Mouse (Mus musculus) skeletal muscle tissue, adult 2 months (tissue): ENCODE data around the gene Mgat3.

Source experiments
- DNase-seq: peaks from one replicate; pipeline ENCODE4 v3.0.0-alpha.2; 2012; ENCODE audit warnings: low read depth, low spot score

The Mgat3 gene

DNA sequence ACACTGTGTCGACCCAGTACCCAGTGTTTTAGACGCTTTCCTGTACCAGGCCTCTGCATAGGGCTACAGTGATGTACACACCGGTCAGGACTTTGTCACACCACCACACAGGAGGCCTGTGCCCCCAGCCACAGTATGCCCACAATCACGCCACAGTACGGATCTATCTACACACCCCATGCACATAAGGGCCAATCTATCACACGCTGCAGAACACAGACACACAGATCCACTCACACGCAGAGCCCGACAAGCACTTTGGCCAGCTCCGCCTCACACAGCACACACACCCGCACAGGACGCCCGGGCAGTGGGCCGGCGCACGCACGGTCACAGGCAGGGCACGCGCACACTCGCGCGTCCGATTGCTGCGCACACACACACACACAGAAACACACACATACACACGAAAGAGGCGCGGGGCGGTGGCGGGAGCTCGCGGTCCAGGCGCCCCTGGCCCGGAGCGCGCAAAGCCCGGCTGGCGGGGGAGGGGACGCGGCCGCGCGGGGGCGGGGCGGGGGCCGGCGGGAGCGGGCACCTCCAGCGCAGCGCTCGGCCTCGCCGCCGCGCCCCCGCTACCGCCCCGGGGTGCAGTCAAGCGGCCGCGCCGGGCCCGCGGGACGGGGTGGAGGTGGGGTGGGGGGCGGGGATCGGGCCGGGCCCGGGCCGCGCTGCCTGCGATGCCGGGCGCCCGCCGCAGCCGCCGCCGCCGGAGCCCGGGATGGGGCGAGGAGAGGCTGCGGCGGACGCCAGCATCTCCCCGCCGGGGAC is at the start of gene Mgat3:
Gene Mgat3 (plus strand): TSS at position 721 of the 771 bp plus-strand sequence.
- DNase-seq: no peak

DNA sequence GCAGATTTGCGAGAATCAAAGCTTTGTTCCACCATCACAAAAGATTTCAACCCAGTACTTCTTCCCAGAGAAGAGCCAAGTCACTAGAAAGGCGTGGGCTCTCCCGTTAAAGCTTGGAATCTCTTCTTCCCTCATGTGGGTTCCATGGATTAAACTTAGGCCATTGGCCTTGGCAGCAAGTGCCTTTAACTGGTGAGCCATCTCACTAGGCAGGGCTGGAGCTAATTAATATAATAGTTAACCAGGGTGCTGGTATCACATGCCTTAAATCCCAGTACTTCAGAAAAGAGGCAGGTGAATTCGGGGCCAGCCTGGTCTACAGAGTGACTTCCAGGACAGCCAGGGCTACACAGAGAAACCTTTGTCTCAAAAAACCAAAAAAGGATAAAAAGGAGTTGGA is 48.9 kb upstream of the Mgat3 start:
- DNase-seq: no peak

DNA sequence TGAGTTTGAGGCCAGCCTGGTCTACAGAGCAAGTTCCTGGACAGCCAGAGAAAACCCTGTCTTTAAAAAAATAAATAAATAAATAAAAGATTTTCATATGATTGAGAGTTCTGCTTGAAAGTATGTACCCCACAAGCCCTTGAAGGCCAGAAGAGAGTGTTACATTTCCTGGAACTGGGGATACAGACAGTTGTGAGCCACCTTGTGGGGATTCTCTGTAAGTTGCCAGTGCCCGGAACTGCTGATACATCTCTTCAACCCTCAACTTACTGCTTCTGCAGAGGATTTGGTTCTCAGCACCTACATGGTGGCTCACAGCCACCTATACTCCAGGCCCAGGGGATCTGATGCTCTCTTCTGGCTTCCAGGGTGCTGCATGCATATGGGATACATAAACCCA is 46.3 kb upstream of the Mgat3 start:
- no peak for DNase-seq

DNA sequence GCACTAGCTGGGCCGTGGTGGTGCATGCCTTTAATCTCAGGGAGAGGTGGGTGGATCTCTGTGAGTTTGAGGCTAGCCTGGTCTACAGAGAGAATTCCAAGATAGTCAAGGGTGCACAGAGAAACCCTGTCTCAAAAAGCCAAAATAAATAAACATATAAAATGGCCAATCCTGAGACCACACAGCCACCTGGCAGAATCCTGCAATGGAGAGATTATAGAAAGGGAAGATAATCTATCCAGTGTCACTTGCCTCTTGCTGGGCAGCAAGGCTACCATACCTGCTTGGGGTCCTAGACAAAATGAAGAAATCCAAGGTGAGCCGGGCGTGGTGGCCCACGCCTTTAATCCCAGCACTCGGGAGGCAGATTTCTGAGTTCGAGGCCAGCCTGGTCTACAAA is 43.5 kb upstream of the Mgat3 start:
- DNase-seq: no peak

DNA sequence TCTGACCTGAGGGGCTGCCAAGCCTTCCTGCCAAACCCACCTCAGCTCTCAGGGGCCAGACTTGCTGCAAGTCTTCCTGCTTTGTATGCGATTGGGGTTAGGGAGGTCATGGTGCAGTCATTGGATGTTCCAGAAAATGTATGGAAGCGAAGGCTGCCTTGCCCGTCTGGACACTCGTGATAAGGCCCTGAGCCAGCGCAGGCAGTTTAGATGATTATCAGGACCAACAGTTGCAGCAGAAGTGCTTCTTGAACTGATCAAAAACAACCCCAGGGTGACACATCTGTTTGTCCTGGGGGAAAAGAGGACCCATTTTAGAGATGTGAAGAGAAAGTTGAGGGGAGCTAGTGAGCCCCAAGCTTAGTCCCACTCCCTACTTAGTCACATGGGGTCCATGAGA is 42.8 kb upstream of the Mgat3 start:
- no peak for DNase-seq

DNA sequence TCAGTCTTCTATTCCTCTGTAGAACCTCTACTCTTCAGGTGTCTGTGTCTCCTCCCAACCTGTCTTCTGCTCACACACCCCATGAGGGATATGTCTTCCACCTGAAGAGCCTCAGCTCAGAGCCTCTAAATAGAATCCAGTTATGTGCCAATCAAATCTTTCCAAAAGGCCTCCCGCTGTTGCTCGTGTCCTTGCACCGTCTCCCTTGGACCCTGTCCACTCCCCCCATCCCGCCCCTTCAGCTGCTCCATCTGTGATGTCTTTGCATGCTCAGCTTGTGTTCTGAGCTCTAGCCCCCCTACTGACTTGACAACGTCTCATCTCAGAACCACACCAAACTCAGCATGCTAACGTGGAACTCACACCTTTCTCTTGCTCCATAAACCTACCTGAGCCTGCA is 42.1 kb upstream of the Mgat3 start:
- no peak for DNase-seq

DNA sequence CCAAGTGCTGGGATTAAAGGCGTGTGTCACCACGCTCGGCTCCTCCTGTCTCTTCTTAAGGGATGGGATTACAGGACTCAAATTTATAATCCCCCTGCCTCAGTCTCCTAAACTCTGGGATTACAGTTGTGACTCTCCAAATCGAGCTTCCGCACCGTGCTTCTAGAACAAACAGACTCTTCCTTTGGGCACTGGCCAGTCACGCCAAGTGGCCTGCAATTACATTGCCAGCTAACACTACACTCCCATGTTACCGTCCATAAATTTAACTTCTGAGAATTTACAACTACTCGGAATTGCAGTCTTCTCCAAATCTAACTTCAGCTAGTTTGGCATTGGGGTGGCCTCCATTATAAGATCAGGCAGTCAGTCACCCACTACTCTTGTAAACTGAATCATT is 41.1 kb upstream of the Mgat3 start:
- no peak for DNase-seq

DNA sequence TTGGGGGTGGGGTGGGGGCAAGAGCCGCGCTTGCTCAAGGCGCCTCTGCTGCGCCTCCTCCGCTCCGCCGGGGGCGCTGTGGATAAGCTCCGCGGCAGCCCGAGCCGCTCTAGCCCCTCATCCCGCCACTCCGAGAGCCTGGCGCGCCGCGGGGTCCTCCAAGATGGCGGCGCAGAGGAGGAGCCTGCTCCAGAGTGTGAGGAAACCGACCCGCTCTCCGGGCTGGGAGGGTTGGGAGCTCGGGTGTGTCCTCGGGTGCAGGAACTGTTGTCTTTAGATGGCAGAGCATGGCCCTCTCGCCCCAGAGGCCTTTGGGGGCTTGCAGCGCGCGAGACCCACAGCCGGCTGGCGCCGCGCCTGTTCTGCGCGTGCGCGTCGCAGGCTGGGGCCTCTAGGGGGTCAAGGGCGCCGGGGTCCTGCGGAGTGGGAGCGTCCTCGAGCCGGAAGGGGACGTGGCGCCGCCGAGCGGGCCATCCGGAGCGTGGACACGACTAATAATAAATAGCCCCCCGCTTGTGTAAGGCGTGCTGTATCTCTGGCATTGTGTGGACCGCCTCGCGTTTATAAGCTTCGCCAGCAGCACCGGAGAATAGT is 40.4 kb upstream of the Mgat3 start, which contains the start of gene Tab1:
Gene Tab1 (plus strand): TSS at position 135 of the 594 bp plus-strand sequence.
- peak; percentile 91 for DNase-seq

DNA sequence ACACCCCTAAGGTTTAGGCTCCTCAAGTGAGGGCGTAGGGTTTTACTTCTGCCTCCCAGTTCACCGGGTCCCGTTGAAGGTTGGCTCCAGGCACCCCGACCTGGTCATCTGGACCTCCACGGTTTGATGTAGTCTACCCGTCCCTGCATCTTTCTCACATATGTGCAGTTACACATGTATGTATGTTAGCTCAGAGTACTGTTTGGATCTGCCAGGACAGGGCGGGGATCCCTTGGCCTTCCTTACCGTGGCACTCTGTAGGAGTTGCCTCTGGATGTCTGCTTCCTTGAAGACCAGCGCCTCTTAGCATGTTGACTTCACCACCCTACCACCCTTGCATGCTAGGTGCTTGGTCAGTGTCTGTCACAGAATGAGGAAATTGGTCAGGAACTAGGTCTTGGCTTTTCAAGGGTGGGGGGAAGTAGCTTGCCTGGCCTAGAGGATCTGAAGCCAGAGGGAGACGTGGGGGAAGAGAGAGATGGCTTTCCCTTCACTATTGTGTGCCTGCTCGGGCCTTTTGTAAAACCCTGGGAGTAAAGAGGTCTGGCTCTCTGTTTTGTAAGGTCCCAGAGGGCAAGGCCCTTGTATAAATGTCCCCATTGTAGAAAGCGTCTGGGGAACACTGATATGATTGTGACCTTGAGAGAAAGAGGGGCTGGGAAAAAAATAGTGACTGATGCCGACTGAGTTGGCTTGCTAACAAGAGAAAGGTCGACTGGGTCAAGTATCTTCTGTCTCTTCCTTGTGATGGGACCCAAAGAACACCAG is 39.7 kb upstream of the Mgat3 start:
- peak; percentile 23 for DNase-seq

DNA sequence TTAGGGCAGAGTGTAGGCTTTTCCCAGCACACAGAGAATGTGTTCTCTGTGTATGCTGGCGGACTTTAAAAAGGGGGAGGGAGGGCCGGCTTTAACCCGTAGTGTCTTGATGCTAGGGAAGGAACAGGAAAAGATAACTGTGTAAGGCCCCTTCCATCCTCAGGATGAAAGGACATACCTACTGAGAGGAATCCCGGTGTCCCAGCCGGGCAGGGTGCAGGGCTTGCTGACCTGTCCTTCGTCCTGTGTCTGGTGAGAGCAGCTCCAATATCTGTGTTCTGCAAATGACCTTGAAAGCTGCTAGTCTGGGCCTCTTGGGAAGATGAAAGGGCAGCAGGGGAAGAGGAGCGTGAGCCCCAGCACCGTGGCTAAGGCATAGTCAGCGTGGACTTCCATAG is 39.1 kb upstream of the Mgat3 start:
- peak; percentile 27 for DNase-seq

DNA sequence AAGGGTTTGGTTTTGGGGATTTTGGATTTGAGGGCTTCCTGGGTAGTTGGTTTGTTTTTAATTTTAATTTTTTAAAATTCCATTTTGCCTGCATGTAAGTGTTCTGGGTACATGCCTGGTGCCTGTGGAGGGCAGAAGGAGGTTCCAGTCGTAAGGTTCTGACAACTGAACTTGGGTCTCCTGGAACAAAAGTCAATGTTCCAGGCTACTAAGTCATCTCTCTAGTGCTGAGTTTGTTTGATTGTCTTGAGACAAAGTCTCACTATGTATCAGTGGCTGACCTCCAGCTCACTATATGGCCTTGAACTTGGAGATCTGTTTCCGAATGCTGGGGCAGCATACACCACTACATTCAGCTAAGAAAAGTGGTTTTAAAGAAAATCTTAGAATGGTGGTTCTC is 38.0 kb upstream of the Mgat3 start:
- DNase-seq: no peak

DNA sequence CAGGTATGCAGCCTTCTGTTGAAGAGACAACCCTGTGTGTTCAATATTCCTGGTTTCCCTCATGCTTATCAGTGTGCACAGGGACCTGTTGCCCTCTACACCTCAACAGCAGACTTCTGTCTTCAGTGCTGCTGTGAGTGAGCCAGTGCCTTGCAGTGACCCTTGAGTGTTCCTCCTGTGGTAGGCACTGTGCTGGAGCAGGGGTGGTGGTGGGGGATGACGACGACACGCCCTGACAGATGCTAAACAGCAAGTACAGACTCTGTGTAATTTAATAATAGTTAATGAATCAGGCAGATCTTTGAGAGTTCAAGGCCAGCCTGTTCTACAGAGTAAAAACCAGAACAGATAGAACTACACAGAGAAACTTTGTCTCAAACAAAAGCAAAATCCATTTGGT is 36.9 kb upstream of the Mgat3 start:
- DNase-seq: no peak

DNA sequence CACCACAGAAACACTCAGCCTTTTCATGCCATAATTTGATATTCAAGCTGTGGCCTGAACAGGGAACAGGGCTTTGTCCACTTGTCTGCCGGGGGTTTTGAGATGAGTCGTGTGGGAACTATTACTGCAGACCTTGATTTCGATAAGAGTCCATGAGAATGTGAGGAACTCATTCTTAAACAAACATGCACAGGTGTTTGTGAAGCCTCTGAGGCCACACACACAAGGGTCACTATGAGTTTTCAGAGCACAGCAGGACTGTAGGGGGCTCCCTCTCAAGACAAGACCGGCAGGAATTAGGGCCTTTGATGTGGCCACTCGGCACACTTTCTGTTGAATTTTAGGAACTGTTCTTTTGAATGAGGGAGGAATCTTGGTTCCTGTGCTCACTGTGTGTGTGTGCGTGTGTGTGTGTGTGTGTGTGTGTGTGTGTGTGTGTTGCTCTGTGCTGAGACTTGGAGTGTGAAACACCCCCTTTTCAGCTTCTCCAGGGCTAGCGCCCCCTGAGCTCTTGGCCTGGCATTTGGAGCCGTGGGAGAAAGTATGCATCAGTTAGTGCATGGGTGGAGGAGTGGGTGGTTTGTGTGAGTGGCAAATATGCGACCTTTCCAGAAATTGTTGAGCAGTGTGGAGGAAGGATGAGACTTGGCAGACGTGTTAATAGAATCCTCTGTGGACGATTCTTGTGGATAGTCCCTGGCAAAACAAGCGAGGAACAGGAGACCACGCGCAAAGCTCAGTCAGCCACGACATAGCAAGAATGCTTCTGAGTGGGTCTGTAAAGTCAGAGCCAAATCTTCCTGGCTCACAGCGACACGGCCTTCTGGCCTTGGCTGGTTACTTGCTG is 35.4 kb upstream of the Mgat3 start:
- DNase-seq: no peak

DNA sequence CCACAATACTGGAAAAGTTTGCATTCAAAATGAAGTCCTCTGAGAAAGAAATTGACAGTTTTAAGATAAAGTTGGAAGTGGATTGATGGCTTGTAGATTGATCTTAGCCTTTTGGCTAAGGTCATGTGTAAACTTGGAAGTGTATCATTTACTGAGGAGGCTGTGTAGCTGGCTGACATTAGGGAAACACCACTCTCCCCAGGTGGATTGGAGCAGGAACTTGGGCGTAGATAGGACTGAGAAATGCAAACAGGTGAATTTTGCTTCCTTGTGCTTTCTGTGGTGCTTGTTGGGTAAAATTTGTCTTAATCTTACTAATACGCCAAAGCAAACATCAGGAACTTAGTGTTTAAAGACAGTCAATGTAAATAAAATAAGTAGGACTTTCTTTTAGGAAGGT is 33.2 kb upstream of the Mgat3 start:
- no peak for DNase-seq

DNA sequence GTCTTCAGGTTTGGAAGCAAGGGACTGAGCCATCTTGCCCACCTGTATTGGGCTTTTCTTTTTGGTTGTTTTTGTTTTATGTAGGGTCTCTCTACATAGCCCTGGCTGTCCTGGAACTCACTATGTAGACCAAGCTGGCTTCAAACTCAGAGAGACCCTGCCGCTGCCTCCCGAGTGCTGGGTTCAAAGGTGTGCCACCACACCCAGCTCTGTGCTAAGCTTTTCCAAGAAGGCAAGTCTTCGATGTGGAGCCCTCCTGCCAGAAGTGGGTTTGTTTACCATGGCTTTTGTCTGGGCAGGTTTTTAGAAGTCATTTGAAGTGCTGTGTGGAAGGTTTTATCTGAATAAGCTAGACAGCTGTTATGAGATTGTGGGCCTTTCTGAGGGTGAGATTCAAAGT is 32.6 kb upstream of the Mgat3 start:
- DNase-seq: no peak

DNA sequence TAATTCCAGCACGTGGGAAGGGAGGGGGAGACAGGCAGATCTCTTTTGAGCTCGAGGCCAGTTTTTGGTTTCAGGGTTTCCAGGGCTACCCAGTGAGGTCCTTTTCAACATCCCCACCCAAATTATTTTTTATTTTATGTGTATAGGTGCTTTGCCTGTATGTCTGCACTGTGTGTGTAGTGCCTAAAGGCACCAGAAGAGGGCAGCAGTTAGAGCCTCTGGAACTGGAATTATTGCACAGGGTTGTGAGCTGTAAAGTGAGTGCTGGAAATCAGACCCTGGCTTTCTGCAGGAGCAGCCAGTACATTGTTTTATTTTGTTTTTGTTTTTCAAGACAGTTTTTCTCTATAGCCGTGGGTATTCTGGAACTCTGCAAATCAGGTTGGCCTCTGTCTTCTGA is 31.4 kb upstream of the Mgat3 start:
- DNase-seq: no peak

DNA sequence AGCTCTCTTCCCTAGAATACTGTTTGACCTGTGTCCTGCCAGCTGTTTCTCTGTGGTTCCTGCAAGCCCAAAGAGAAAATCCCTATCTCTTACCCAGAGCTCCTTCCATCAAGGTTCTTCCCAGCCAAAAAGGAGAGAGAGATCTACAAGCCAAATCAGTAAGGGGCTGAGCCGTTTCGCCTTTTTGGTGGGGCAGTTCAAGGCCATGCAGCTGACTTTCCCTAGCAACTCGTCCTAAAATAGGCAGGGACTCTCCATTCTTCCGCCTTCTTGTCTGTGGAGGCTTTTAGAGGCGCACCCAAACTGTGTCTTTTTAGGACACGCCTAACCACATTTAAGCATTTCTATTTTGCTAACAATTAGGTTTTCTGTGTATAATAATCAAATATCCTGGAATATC is 29.8 kb upstream of the Mgat3 start:
- DNase-seq: no peak

DNA sequence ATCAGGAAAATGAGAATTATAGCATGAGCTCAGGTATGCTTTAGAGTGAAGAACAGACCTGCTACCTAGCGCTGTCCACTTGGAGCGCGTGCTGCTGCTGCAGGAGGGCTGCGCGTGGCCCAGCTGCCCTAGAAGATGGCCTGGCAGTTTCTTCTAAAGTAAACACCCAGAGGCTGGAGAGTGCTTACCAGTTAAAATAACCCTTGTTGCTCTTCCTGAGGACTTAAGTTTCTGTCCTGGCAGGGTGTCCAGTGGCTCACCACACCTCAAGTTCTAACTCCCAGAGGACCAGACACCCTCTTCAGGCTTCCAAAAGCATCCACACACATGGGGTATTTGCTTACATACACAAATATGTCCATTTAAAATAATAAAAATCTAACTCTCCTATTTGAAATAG is 28.1 kb upstream of the Mgat3 start:
- DNase-seq: peak; percentile 50

DNA sequence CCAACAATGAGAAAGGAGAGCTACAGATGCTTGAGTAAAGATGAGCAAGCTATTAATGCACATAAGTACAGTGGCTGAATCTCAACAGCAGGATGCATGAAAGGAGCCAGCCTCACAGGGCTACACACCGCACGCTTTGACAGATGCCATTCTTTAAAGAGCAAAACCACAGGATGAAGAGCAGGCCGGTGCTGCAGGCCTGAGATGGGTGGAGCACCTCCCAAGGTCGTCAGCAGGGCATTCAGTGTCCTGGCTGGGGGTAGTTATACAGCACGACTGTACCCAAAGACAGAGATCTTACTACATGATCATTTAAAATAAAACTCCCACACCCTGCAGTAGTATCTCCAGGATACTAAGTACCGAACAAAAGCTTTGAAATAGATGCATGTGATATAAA is 27.4 kb upstream of the Mgat3 start:
- no peak for DNase-seq

DNA sequence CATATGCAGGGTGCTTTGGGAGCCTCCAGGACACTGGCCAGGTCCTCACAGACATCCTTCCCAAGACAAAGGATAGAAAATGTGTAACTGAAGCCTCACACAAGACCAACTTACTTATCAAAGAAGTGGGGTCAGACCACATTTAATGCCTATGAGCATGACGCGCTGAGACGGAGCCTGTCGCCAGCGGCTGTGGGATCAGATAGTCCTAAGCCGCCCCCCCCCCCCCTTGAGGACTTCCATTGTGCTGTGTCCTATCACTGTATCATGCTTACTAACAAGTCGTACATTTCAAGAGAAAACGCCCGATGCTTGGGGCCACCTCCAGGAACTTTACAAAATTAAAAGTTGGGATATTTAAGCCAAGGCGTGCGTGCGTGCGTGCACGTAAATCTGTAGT is 26.4 kb upstream of the Mgat3 start:
- no peak for DNase-seq

DNA sequence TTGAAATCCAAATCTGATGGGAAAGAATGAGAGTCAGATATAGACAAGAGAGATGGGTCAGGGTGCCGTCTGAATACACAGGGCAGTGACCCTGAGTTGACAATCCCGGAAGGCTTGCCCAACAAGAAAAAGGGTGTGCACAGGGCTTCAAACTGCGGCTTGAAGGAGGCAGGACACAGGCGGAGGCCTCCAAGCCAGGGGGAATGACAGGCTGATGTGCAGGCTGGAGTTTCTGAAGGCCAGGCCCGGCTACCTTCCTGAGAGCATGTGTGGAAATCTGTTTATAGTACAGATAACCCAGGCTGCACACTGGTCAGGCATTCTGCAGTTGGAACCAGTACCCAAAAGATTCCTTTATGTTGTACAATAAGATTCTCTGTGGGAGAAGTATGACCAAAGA is 26.0 kb upstream of the Mgat3 start:
- DNase-seq: no peak

DNA sequence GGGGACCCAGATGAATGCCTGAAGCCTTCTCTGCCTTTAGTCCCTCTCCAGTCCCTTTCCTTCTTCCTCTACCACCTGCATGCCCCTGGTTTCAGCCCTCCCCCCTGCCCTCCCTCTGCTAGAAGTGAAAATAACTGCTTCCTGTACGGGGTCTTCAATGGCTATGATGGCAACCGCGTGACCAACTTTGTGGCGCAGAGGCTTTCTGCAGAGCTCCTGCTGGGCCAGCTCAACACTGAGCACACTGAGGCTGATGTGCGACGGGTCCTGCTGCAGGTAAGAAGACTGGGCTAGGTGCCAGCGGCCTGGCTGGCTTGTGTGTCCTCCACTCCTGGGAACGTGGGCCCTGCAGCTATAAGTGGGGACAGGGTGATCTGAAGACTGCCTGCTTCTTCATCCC is 25.0 kb upstream of the Mgat3 start:
- DNase-seq: no peak
